Mouse (Mus musculus) myocyte (in vitro differentiated cells): Measurements from ENCODE around the gene Ptprs.

Experiments used
- E2F4 ChIP-seq: IDR thresholded peaks from one replicate; pipeline ENCODE4 v1.6.1; 2011; ENCODE audit warnings: mild to moderate bottlenecking, control low read depth, moderate library complexity; ENCODE audit not compliant: insufficient read depth
- MAX ChIP-seq: IDR thresholded peaks from one replicate; pipeline ENCODE4 v1.6.1; 2011; ENCODE audit warnings: low read depth, mild to moderate bottlenecking, control low read depth
- MYOD1 ChIP-seq, 3 experiments: IDR thresholded peaks; one replicate each; pipeline ENCODE4 v1.6.1; 2011; ENCODE audit warnings: control low read depth in 2 of 3, low read depth in 2 of 3, mild to moderate bottlenecking in 2 of 3, moderate library complexity in 1 of 3; ENCODE audit not compliant: insufficient read length in 2 of 3, control insufficient read depth in 1 of 3
- MYOG ChIP-seq, 3 experiments: IDR thresholded peaks; one replicate each; pipeline ENCODE4 v1.6.1; 2011; ENCODE audit warnings: control low read depth in 2 of 3, low read depth in 2 of 3, mild to moderate bottlenecking in 2 of 3; ENCODE audit not compliant: insufficient read length in 2 of 3, control insufficient read depth in 1 of 3, insufficient read depth in 1 of 3
- POLR2A ChIP-seq: IDR thresholded peaks from one replicate; pipeline ENCODE4 v1.6.1; 2011; ENCODE audit warnings: low read depth, mild to moderate bottlenecking, control low read depth, moderate library complexity; ENCODE audit not compliant: insufficient read length
- POLR2AphosphoS2 ChIP-seq: IDR thresholded peaks from one replicate; pipeline ENCODE4 v1.6.1; 2011; ENCODE audit warnings: low read depth, control low read depth; ENCODE audit not compliant: insufficient read length
- TCF3 ChIP-seq: IDR thresholded peaks from one replicate; pipeline ENCODE4 v1.6.1; 2011; ENCODE audit warnings: low read depth, control low read depth; ENCODE audit not compliant: insufficient read length
- USF1 ChIP-seq: IDR thresholded peaks from one replicate; pipeline ENCODE4 v1.6.1; 2011; ENCODE audit warnings: low read depth, mild to moderate bottlenecking, control low read depth, moderate library complexity

- TF ChIP-seq MAX (no peak), POLR2A (no peak), MYOD1 (IDR thresholded peaks at IDR 0.05; ENCODE audit: control insufficient read depth in 1 of 3, insufficient read length in 2 of 3, low read depth in 2 of 3) (no peak), TCF3 (no peak), POLR2AphosphoS2 (no peak), USF1 (no peak), E2F4 (no peak), MYOG (IDR thresholded peaks at IDR 0.05; ENCODE audit: control insufficient read depth in 1 of 3, insufficient read depth in 1 of 3, insufficient read length in 2 of 3, low read depth in 2 of 3) (no peak)
These were observed 102.9 kb downstream of the Ptprs start for GRCm38 (mm10) chr17:56373136-56374034.
